Mouse (Mus musculus) stomach, postnatal 0 days (tissue): ENCODE measurements around the gene Cdc14a.

Experiments used
- CTCF ChIP-seq: IDR thresholded peaks from 2 replicates; pipeline ENCODE4 v1.5.1; 2016; ENCODE audit warnings: antibody characterized with exemption, low read depth, mild to moderate bottlenecking, moderate library complexity
- EP300 ChIP-seq: optimal IDR thresholded peaks from 2 replicates; pipeline ENCODE3; 2016; ENCODE audit warnings: antibody characterized with exemption

DNA sequence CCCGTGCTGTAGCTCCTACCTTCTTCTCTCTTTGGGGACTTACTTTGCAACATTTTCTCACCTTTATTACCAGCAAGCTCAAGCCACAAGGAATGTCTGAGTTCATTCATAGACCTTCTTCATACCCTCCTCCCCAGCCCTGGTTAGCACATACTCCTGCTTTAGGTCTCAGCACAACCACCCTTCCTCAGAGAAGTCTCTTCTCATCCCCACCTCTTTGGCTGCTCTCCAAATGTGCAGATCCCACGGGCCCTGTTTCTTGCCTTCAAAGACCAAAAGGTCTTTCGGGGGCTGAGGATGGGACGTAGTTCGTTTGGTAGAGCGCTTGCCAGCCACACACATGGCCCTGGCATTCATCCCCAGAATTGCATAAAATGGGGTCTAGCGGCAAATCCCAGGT is 13.8 kb downstream of the Cdc14a start:
- TF ChIP-seq EP300 (no peak), CTCF (no peak)
